Mouse (Mus musculus): Measurements from ENCODE around the gene Trip6. TPM values are rescaled to one million over a fixed set of nuclear protein-coding genes. Genes with fewer than 3 reads are reported as not detected.

The Trip6 gene
- polyA plus RNA-seq, 1 experiment, result 42.9 TPM

DNA sequence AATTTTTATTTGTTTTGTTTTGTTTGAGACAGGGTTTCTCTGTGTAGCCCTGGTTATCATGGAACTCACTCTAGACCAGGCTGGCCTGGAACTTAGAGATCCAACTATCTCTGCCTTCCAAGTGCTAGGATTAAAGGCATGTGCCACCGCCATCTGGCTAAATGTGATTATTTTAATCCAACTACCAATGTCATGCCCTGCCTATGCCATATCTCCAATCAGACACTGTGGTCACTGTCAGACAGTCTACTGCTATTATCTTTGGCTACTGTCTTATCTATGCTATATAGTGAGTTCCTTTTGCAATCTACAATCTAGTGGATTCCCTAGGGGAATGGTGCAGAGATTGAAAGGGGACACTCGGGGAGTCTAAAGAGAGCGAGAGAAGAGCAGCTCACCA is 6.8 kb upstream of the Trip6 start:
- no peak overlapping the region for H3K4me3 ChIP-seq (ENCODE audit: insufficient read depth, low read length)
- TF ChIP-seq POLR2A (IDR thresholded peaks at IDR 0.05; ENCODE audit: low read depth, low read length), result no peak
- TF ChIP-seq CTCF (IDR thresholded peaks at IDR 0.05; ENCODE audit: borderline replicate concordance, insufficient read depth, low read length), result no peak
- H3K27ac ChIP-seq (ENCODE audit: insufficient read depth, low read length), result no peak overlapping the region
- H3K4me1 ChIP-seq (ENCODE audit: control insufficient read depth, insufficient read depth, low read length), result no peaks in the 10 kb centered on the region

GRCm38 (mm10) chr5:137318570-137318969 is 4.4 kb upstream of the Trip6 start:
- H3K4me1 ChIP-seq (ENCODE audit: control insufficient read depth, insufficient read depth, low read length), result peaks cover 5% of the 10 kb centered on the region; the same call in 1 of the 2 replicates
- no peak overlapping the region for H3K27ac ChIP-seq (ENCODE audit: insufficient read depth, low read length)
- H3K4me3 ChIP-seq (ENCODE audit: insufficient read depth, low read length), result no peak overlapping the region
- TF ChIP-seq CTCF (IDR thresholded peaks at IDR 0.05; ENCODE audit: borderline replicate concordance, insufficient read depth, low read length) (no peak), POLR2A (IDR thresholded peaks at IDR 0.05; ENCODE audit: low read depth, low read length) (no peak)

DNA sequence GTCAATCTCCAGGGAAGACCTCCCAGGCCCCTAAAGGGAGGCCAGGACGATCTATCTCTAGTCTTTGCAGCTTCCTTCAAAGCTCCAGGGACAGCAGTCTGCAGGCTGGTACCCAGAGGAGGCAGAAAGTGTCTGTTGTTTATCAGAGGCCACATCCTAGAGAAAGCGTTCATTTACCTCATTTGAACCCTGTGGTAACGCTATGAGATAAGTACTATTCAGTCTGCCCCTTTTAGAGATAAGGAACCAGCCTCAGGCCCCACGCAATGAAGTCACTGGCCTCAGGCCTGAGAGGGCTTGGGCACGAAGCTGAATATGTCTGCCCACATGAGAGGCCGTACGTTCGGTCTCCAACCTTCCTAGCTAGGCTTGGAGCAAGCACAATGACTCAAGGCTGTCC is 3.2 kb upstream of the Trip6 start:
- no peak for TF ChIP-seq POLR2A (IDR thresholded peaks at IDR 0.05; ENCODE audit: low read depth, low read length)
- no peak for TF ChIP-seq CTCF (IDR thresholded peaks at IDR 0.05; ENCODE audit: borderline replicate concordance, insufficient read depth, low read length)
- Histone ChIP-seq H3K4me3 (ENCODE audit: insufficient read depth, low read length) (no peak overlapping the region), H3K4me1 (ENCODE audit: control insufficient read depth, insufficient read depth, low read length) (peaks cover 5% of the 10 kb centered on the region; the same call in 1 of the 2 replicates), H3K27ac (ENCODE audit: insufficient read depth, low read length) (no peak overlapping the region)

GRCm38 (mm10) chr5:137315084-137315903 is 1.1 kb upstream of the Trip6 start:
- H3K4me3 ChIP-seq (ENCODE audit: insufficient read depth, low read length), result no peak overlapping the region
- TF ChIP-seq POLR2A (IDR thresholded peaks at IDR 0.05; ENCODE audit: low read depth, low read length) (no peak), CTCF (IDR thresholded peaks at IDR 0.05; ENCODE audit: borderline replicate concordance, insufficient read depth, low read length) (no peak)
- H3K4me1 ChIP-seq (ENCODE audit: control insufficient read depth, insufficient read depth, low read length), result peaks cover 5% of the 10 kb centered on the region; the same call in 1 of the 2 replicates

GRCm38 (mm10) chr5:137313466-137314192 is 575 bp downstream of the Trip6 start:
- Histone ChIP-seq H3K27ac (ENCODE audit: insufficient read depth, low read length) (peak overlapping the region; percentile 81), H3K4me1 (ENCODE audit: control insufficient read depth, insufficient read depth, low read length) (peaks cover 5% of the 10 kb centered on the region; the same call in 1 of the 2 replicates), H3K4me3 (ENCODE audit: insufficient read depth, low read length) (peak overlapping the region; percentile 82)
- TF ChIP-seq POLR2A (IDR thresholded peaks at IDR 0.05; ENCODE audit: low read depth, low read length) (peak; percentile 93), CTCF (IDR thresholded peaks at IDR 0.05; ENCODE audit: borderline replicate concordance, insufficient read depth, low read length) (no peak)

More at GRCm38 (mm10) chr5:137315084-137315903, 1.1 kb upstream of the Trip6 start:
- H3K27ac ChIP-seq (ENCODE audit: insufficient read depth, low read length), result no peak overlapping the region

DNA sequence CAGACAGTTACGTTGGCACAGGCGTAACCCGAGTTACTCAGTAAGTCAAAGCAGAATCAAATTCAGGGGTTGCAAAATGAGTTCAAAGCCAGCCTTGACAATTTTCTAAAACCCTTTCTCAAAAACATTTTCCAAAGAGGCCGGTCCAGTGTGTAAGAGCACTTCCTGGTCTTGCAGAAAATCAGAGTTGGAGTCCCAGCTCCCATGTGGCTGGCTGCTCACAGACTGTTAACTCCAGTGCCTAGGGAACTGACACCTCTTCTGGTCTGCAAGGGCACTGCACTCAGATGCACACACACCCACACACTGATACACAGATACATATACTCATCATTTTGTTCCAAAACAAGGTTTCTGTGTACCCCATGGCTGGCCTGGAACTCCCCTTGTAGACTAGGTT is 5.8 kb downstream of the Trip6 start:
- H3K4me3 ChIP-seq (ENCODE audit: insufficient read depth, low read length), result peak overlapping the region; percentile 81; the same call in 1 of the 2 replicates
- peaks cover 14% of the 10 kb centered on the region for H3K4me1 ChIP-seq (ENCODE audit: control insufficient read depth, insufficient read depth, low read length)
- peak overlapping the region; percentile 79; the same call in 1 of the 2 replicates for H3K27ac ChIP-seq (ENCODE audit: insufficient read depth, low read length)
- TF ChIP-seq POLR2A (IDR thresholded peaks at IDR 0.05; ENCODE audit: low read depth, low read length) (no peak), CTCF (IDR thresholded peaks at IDR 0.05; ENCODE audit: borderline replicate concordance, insufficient read depth, low read length) (no peak)

DNA sequence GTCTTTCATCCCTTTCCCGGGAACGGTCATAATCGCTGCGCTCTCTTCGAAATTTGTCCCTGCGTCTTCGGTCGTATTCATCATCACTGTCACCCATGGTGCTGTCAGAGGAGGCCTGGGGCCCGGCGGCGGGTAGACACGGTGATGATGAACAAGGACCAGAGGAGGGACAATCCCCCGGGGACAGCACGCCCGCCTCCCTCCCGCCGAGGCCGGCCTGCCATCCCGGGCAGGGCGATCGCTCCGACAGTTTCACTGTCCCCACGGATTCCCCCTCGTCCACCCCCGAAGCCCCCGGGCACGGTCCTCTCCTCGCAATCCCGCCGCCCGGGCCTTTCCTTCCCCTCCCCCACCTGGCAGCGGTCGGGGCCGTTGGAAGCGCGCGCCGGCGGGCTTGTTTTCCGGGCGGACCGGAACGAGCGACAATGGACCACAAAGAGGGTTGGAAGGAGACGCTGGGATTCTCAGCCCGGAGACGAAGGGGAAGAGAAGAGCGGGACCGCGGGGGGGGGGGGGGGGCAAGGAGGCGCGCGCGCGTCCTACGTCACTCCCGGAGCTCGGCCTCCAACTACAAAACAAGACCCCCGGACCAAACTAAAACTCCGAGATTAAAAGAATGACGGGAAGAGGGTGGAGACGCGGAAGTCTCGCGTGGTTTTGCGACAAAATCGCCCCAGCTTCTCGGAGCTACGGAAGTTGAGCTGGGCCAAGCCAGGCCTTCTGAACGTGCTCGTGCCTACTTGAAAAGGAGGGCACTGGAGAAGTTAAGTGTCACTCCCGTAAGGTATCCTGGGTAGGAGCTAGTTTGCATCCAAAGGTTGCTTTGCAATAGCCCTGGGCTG is 6.9 kb downstream of the Trip6 start, which contains the start of gene Srrt:
Srrt (minus strand) TSS at position 604 of the 842 bp plus-strand sequence.
- Histone ChIP-seq H3K4me3 (ENCODE audit: insufficient read depth, low read length) (peak within 1 kb of the TSS; percentile 81), H3K27ac (ENCODE audit: insufficient read depth, low read length) (peak within 1 kb of the TSS; percentile 79), H3K4me1 (ENCODE audit: control insufficient read depth, insufficient read depth, low read length) (peaks cover 14% of the 10 kb centered on the region)
- no peak for TF ChIP-seq CTCF (IDR thresholded peaks at IDR 0.05; ENCODE audit: borderline replicate concordance, insufficient read depth, low read length)
- peak; percentile 87 for TF ChIP-seq POLR2A (IDR thresholded peaks at IDR 0.05; ENCODE audit: low read depth, low read length)

- H3K4me1 ChIP-seq (ENCODE audit: control insufficient read depth, insufficient read depth, low read length), result peaks cover 14% of the 10 kb centered on the region
- H3K27ac ChIP-seq (ENCODE audit: insufficient read depth, low read length), result peak overlapping the region; percentile 79; the same call in 1 of the 2 replicates
- H3K4me3 ChIP-seq (ENCODE audit: insufficient read depth, low read length), result peak overlapping the region; percentile 81
- TF ChIP-seq POLR2A (IDR thresholded peaks at IDR 0.05; ENCODE audit: low read depth, low read length), result no peak
- no peak for TF ChIP-seq CTCF (IDR thresholded peaks at IDR 0.05; ENCODE audit: borderline replicate concordance, insufficient read depth, low read length)
These were observed 7.7 kb downstream of the Trip6 start for GRCm38 (mm10) chr5:137306439-137307005.

DNA sequence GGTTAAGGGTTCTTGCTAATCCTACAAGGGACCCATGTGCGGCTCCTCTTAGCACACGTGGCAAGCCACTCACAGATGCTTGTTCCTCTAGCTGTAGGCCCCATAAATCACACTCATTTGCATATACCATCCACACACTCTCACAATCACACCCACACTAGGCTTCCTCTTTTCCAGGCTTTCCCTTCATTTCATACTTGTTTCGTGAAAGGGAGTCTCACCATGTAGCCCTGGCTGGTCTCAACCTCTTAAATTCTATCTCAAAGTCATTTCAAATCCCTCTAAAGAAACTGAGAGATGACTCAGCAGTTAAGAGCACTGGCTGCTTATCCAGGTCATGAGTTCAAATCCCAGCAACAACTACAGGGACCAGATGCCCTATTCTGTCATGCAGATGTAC is 8.4 kb downstream of the Trip6 start:
- Histone ChIP-seq H3K27ac (ENCODE audit: insufficient read depth, low read length) (no peak overlapping the region), H3K4me1 (ENCODE audit: control insufficient read depth, insufficient read depth, low read length) (peaks cover 14% of the 10 kb centered on the region), H3K4me3 (ENCODE audit: insufficient read depth, low read length) (peak overlapping the region; percentile 81)
- no peak for TF ChIP-seq CTCF (IDR thresholded peaks at IDR 0.05; ENCODE audit: borderline replicate concordance, insufficient read depth, low read length)
- no peak for TF ChIP-seq POLR2A (IDR thresholded peaks at IDR 0.05; ENCODE audit: low read depth, low read length)
